Mouse (Mus musculus): ENCODE measurements around the gene Nin. TPM values are rescaled to one million over a fixed set of nuclear protein-coding genes. Genes with fewer than 3 reads are reported as not detected.

The Nin gene
- total and polyA plus RNA-seq, 2 experiments from 2014 or later, result 7.9 to 25.8 TPM

- TF ChIP-seq CTCF (IDR thresholded peaks at IDR 0.05), result no peak
- H3K9me3 ChIP-seq (ENCODE audit: low read length), result no peaks in the 10 kb centered on the region
- DNase-seq (ENCODE audit: low spot score), result no peak
- no peak overlapping the region for H3K9ac ChIP-seq (replicated peaks; ENCODE audit: low read length, poor library complexity, severe bottlenecking)
- H3K4me3 ChIP-seq (ENCODE audit: low read depth, low read length), result no peak overlapping the region
- H3K36me3 ChIP-seq (ENCODE audit: insufficient read depth, low read length), result peaks cover 43% of the 10 kb centered on the region
- no peak overlapping the region for H3K4me2 ChIP-seq (ENCODE audit: low read depth, low read length, poor library complexity, severe bottlenecking)
- 75% methylated on average over 4 of the region's 4 CpGs for WGBS
- no peaks in the 10 kb centered on the region for H3K27me3 ChIP-seq (ENCODE audit: insufficient read depth, low read length)
- ATAC-seq (ENCODE audit: low FRiP score), result no peak
- no peak overlapping the region for H3K27ac ChIP-seq (ENCODE audit: low read depth, low read length)
- H3K4me1 ChIP-seq (ENCODE audit: insufficient read depth, low read length), result no peaks in the 10 kb centered on the region
Measured at GRCm38 (mm10) chr12:70015936-70016335, 97.6 kb downstream of the Nin start.

GRCm38 (mm10) chr12:70011681-70012080, 101.8 kb downstream of the Nin start:
- DNase-seq (ENCODE audit: low spot score) (no peak), ATAC-seq (ENCODE audit: low FRiP score) (no peak)
- 44% methylated on average over 5 of the region's 5 CpGs for WGBS
- Histone ChIP-seq H3K27ac (ENCODE audit: low read depth, low read length) (no peak overlapping the region), H3K4me2 (ENCODE audit: low read depth, low read length, poor library complexity, severe bottlenecking) (no peak overlapping the region), H3K4me3 (ENCODE audit: low read depth, low read length) (no peak overlapping the region), H3K4me1 (ENCODE audit: insufficient read depth, low read length) (no peaks in the 10 kb centered on the region), H3K27me3 (ENCODE audit: insufficient read depth, low read length) (no peaks in the 10 kb centered on the region), H3K36me3 (ENCODE audit: insufficient read depth, low read length) (peaks cover 21% of the 10 kb centered on the region), H3K9ac (replicated peaks; ENCODE audit: low read length, poor library complexity, severe bottlenecking) (no peak overlapping the region), H3K9me3 (ENCODE audit: low read length) (no peaks in the 10 kb centered on the region)
- TF ChIP-seq CTCF (IDR thresholded peaks at IDR 0.05), result no peak

- Histone ChIP-seq H3K9me3 (ENCODE audit: low read length) (no peaks in the 10 kb centered on the region), H3K27me3 (ENCODE audit: insufficient read depth, low read length) (no peaks in the 10 kb centered on the region), H3K4me1 (ENCODE audit: insufficient read depth, low read length) (no peaks in the 10 kb centered on the region), H3K27ac (ENCODE audit: low read depth, low read length) (no peak overlapping the region), H3K4me3 (ENCODE audit: low read depth, low read length) (no peak overlapping the region), H3K9ac (replicated peaks; ENCODE audit: low read length, poor library complexity, severe bottlenecking) (no peak overlapping the region), H3K4me2 (ENCODE audit: low read depth, low read length, poor library complexity, severe bottlenecking) (no peak overlapping the region), H3K36me3 (ENCODE audit: insufficient read depth, low read length) (peaks cover 14% of the 10 kb centered on the region)
- ATAC-seq (ENCODE audit: low FRiP score), result no peak
- 88% methylated on average over 4 of the region's 4 CpGs for WGBS
- TF ChIP-seq CTCF (IDR thresholded peaks at IDR 0.05), result no peak
- DNase-seq (ENCODE audit: low spot score), result no peak
Measured at GRCm38 (mm10) chr12:70010356-70010755, 103.2 kb downstream of the Nin start.

GRCm38 (mm10) chr12:70005103-70005502, 108.4 kb downstream of the Nin start:
- 76% methylated on average over 4 of the region's 4 CpGs for WGBS
- Histone ChIP-seq H3K9ac (replicated peaks; ENCODE audit: low read length, poor library complexity, severe bottlenecking) (no peak overlapping the region), H3K27ac (ENCODE audit: low read depth, low read length) (no peak overlapping the region), H3K4me2 (ENCODE audit: low read depth, low read length, poor library complexity, severe bottlenecking) (no peak overlapping the region), H3K36me3 (ENCODE audit: insufficient read depth, low read length) (no peaks in the 10 kb centered on the region), H3K4me1 (ENCODE audit: insufficient read depth, low read length) (no peaks in the 10 kb centered on the region), H3K27me3 (ENCODE audit: insufficient read depth, low read length) (no peaks in the 10 kb centered on the region), H3K4me3 (ENCODE audit: low read depth, low read length) (no peak overlapping the region), H3K9me3 (ENCODE audit: low read length) (no peaks in the 10 kb centered on the region)
- ATAC-seq (ENCODE audit: low FRiP score) (no peak), DNase-seq (ENCODE audit: low spot score) (no peak)
- TF ChIP-seq CTCF (IDR thresholded peaks at IDR 0.05), result no peak

GRCm38 (mm10) chr12:69998186-69998983, 115.1 kb downstream of the Nin start:
- H3K9ac ChIP-seq (replicated peaks; ENCODE audit: low read length, poor library complexity, severe bottlenecking), result no peak overlapping the region
- DNase-seq (ENCODE audit: low spot score) (no peak), ATAC-seq (ENCODE audit: low FRiP score) (no peak)
- no peak overlapping the region for H3K4me3 ChIP-seq (ENCODE audit: low read depth, low read length)
- H3K4me2 ChIP-seq (ENCODE audit: low read depth, low read length, poor library complexity, severe bottlenecking), result no peak overlapping the region
- WGBS, result 88% methylated on average over 13 of the region's 13 CpGs
- no peaks in the 10 kb centered on the region for H3K27me3 ChIP-seq (ENCODE audit: insufficient read depth, low read length)
- no peak overlapping the region for H3K27ac ChIP-seq (ENCODE audit: low read depth, low read length)
- no peaks in the 10 kb centered on the region for H3K36me3 ChIP-seq (ENCODE audit: insufficient read depth, low read length)
- H3K4me1 ChIP-seq (ENCODE audit: insufficient read depth, low read length), result no peaks in the 10 kb centered on the region
- H3K9me3 ChIP-seq (ENCODE audit: low read length), result no peaks in the 10 kb centered on the region
- no peak for TF ChIP-seq CTCF (IDR thresholded peaks at IDR 0.05)

GRCm38 (mm10) chr12:69995382-69995781, 118.1 kb downstream of the Nin start:
- no peaks in the 10 kb centered on the region for H3K4me1 ChIP-seq (ENCODE audit: insufficient read depth, low read length)
- TF ChIP-seq CTCF (IDR thresholded peaks at IDR 0.05), result no peak
- no peak overlapping the region for H3K9ac ChIP-seq (replicated peaks; ENCODE audit: low read length, poor library complexity, severe bottlenecking)
- H3K27ac ChIP-seq (ENCODE audit: low read depth, low read length), result no peak overlapping the region
- H3K27me3 ChIP-seq (ENCODE audit: insufficient read depth, low read length), result no peaks in the 10 kb centered on the region
- H3K36me3 ChIP-seq (ENCODE audit: insufficient read depth, low read length), result no peaks in the 10 kb centered on the region
- H3K4me2 ChIP-seq (ENCODE audit: low read depth, low read length, poor library complexity, severe bottlenecking), result no peak overlapping the region
- H3K9me3 ChIP-seq (ENCODE audit: low read length), result no peaks in the 10 kb centered on the region
- 53% methylated on average over 3 of the region's 3 CpGs for whole genome bisulfite sequencing
- no peak for ATAC-seq (ENCODE audit: low FRiP score)
- no peak for DNase-seq (ENCODE audit: low spot score)
- no peak overlapping the region for H3K4me3 ChIP-seq (ENCODE audit: low read depth, low read length)

Data from midbrain, postnatal 0 days (tissue).